Comparison of ENCODE assay signal across 8 mouse cellular contexts in genomic region chr4:138453753-138454570, GRCm38 (mm10). TPM values are rescaled to one million over a fixed set of nuclear protein-coding genes. Genes with fewer than 3 reads are reported as not detected.
A peak's percentile ranks its signal among the peaks of the same experiment; 100 is the strongest.
DNase-seq lines count a peak whose midpoint lies in the region; ATAC-seq and TF ChIP-seq lines count a peak whose summit lies in the region.

Gene Camk2n1, plus strand, starts transcription at chr4:138454314.

- no peaks in the 10 kb centered on the region for H3K36me3 ChIP-seq in hindbrain, embryonic 13.5 days
- H3K36me3 ChIP-seq in lung, embryonic 15.5 days = no peaks in the 10 kb centered on the region

- peaks cover 55% of the 10 kb centered on the region for H3K4me1 ChIP-seq in hindbrain, embryonic 13.5 days (replicated peaks)
- peaks cover 40% of the 10 kb centered on the region for H3K4me1 ChIP-seq in lung, embryonic 15.5 days

- H3K27ac ChIP-seq in hindbrain, embryonic 13.5 days = peak within 1 kb of the TSS; percentile 98
- peak within 1 kb of the TSS; percentile 86 for H3K27ac ChIP-seq in lung, embryonic 15.5 days

- ATAC-seq in Patski = peak; percentile 55
- peak; percentile 78 for ATAC-seq in hindbrain, embryonic 13.5 days (ENCODE audit: low FRiP score)
- ATAC-seq in lung, embryonic 15.5 days (ENCODE audit: borderline replicate concordance, extremely low read depth, low FRiP score, low TSS enrichment) = peak; percentile 82

- peak within 1 kb of the TSS; percentile 97 for H3K9ac ChIP-seq in hindbrain, embryonic 13.5 days
- H3K9ac ChIP-seq in lung, embryonic 15.5 days = peak within 1 kb of the TSS; percentile 83

- no peak for DNase-seq in Patski (ENCODE audit: low read depth, low spot score)
- DNase-seq in cerebellum, postnatal 10 days = peak; percentile 86 to 88
- peak; percentile 56 to 75 for DNase-seq in frontal cortex, postnatal 25 days (ENCODE audit: low spot score in 2 of 2)
- peak; percentile 79 to 83 for DNase-seq in layer of hippocampus, postnatal 14 days (ENCODE audit: low spot score in 2 of 2)
- DNase-seq in ovary, adult 18-20 months (ENCODE audit: low spot score) = peak; percentile 80
- peak; percentile 57 for DNase-seq in thymus, postnatal 4 days

- H3K4me2 ChIP-seq in hindbrain, embryonic 13.5 days = peak within 1 kb of the TSS; percentile 83
- H3K4me2 ChIP-seq in lung, embryonic 15.5 days = peak within 1 kb of the TSS; percentile 94

- H3K9me3 ChIP-seq in hindbrain, embryonic 13.5 days = no peaks in the 10 kb centered on the region
- no peaks in the 10 kb centered on the region for H3K9me3 ChIP-seq in lung, embryonic 15.5 days

- CTCF ChIA-PET in Patski (lab: Charles Lee) = interaction anchor here (0.9 kb wide), 1 partner anchor 107 kb away, joined by 3 read pairs; no protein-coding TSS in a partner anchor

- in situ Hi-C loops in Patski (cut with MboI; ENCODE audit: low pct_unique_long_range_greater_than_20kb) = no loop called here

- H3K4me3 ChIP-seq in hindbrain, embryonic 13.5 days = peak within 1 kb of the TSS; percentile 96
- H3K4me3 ChIP-seq in lung, embryonic 15.5 days = peak within 1 kb of the TSS; percentile 84

- POLR2A ChIA-PET in Patski (lab: Charles Lee) = no interaction called here

- no peak for TF ChIP-seq CTCF in Patski (IDR thresholded peaks at IDR 0.05)

- WGBS in hindbrain, embryonic 13.5 days = under 1% methylated on average over 40 of the region's 64 CpGs
- under 1% methylated on average over 37 of the region's 64 CpGs for WGBS in lung, embryonic 15.5 days

- no peaks in the 10 kb centered on the region for H3K27me3 ChIP-seq in Patski
- H3K27me3 ChIP-seq in hindbrain, embryonic 13.5 days = peaks cover 12% of the 10 kb centered on the region; the same call in 1 of the 2 replicates
- H3K27me3 ChIP-seq in lung, embryonic 15.5 days = peaks cover 18% of the 10 kb centered on the region; the same call in 1 of the 2 replicates

RNA-seq across cellular contexts. Expression of gene Camk2n1, which starts in this region (rescaled TPM):
- 21.9 TPM for polyA plus RNA-seq in Patski (2021)
- polyA plus RNA-seq in hindbrain, embryonic 13.5 days (2015; fragmentation: Nextera tagmentation; extraction: Ambion mirVana) = 14.3 and 14.8 TPM in 2 replicates
- 100 to 1,000 TPM; 211 to 242 TPM for total RNA-seq in layer of hippocampus, postnatal 14 days (2021)
- 2.8 and 2.9 TPM in 2 replicates for polyA plus RNA-seq in lung, embryonic 15.5 days (2015; fragmentation: Nextera tagmentation; extraction: Ambion mirVana)
